Mouse (Mus musculus) megakaryocyte, embryonic 14.5 days (primary cell): ENCODE measurements around the gene Urad.

Experiments
- FLI1 ChIP-seq: IDR thresholded peaks from 2 replicates; pipeline ENCODE4 v1.6.1; 2012; ENCODE audit warnings: low read length, inconsistent platforms, mixed read lengths
- GATA1 ChIP-seq: IDR thresholded peaks from 3 replicates; pipeline ENCODE4 v1.6.1; 2012; ENCODE audit warnings: mixed read lengths, low read length, inconsistent platforms, borderline replicate concordance

DNA sequence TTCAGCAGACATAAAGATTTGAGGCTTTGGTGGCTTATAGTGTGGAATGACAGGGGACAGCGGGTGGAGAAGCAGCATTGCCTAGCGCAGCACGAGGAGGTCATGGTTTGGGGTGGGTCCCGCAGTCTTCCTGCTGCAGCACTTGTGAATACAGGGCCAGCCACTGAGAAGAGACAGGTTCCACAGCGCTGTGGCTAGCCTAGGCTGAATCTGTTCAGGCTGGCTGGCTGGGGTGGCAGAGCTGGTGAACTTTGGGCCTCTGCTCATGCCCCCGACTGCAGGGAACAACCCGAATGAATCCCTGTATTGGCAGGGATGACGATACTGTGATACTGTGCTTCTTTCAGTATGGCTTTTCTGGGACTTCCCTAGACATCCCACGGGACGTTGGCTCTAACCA lies 21.7 kb upstream of the Urad start:
- TF ChIP-seq GATA1 (no peak), FLI1 (no peak)
